Mouse (Mus musculus) MEL (cell line): ENCODE data around the gene Tbc1d10c. TPM values are rescaled to one million over a fixed set of nuclear protein-coding genes. Genes with fewer than 3 reads are reported as not detected.

Experiments used
- DNase-seq: peaks from one replicate; pipeline ENCODE4 v3.0.0; 2011; ENCODE audit warnings: low read depth, low spot score
- H3K27ac ChIP-seq: 2 replicates; pipeline ENCODE4 v1.5.1; 2012; ENCODE audit warnings: low read depth, mild to moderate bottlenecking, control low read depth, low read length, moderate library complexity; ENCODE audit not compliant: control insufficient read depth
- H3K27me3 ChIP-seq, 2 experiments: fragments of 150-350 bp in 1 of 2; sonication (generic) in 1 of 2; 2 replicates each; pipeline ENCODE4 v1.6.1; 2012; ENCODE audit warnings: low read length in 2 of 2, mild to moderate bottlenecking in 2 of 2, improper control_type of control experiment in 1 of 2, moderate library complexity in 1 of 2; ENCODE audit not compliant: insufficient read depth in 2 of 2, control insufficient read depth in 1 of 2
- H3K36me3 ChIP-seq, 2 experiments: 2 replicates each; pipeline ENCODE4 v1.6.1; 2012 to 2014; ENCODE audit warnings: low read length in 2 of 2, improper control_type of control experiment in 1 of 2, inconsistent platforms in 1 of 2, mild to moderate bottlenecking in 1 of 2; ENCODE audit not compliant: insufficient read depth in 2 of 2, control insufficient read depth in 1 of 2
- H3K4me1 ChIP-seq, 2 experiments: fragments of 150-350 bp in 1 of 2; sonication (generic) in 1 of 2; 2 replicates each; pipeline ENCODE4 v1.6.1; 2012; ENCODE audit warnings: low read length in 2 of 2, improper control_type of control experiment in 1 of 2, mild to moderate bottlenecking in 1 of 2; ENCODE audit not compliant: insufficient read depth in 2 of 2, control insufficient read depth in 1 of 2
- H3K4me3 ChIP-seq, 2 experiments: fragments of 150-350 bp in 1 of 2; sonication (generic) in 1 of 2; 2 replicates each; pipeline ENCODE4 v1.5.1; 2012; ENCODE audit warnings: low read depth in 2 of 2, low read length in 2 of 2, mild to moderate bottlenecking in 2 of 2, moderate library complexity in 2 of 2, control low read depth in 1 of 2, improper control_type of control experiment in 1 of 2; ENCODE audit not compliant: control insufficient read depth in 1 of 2, insufficient read depth in 1 of 2
- H3K79me2 ChIP-seq: 2 replicates; pipeline ENCODE4 v1.6.1; 2012; ENCODE audit warnings: mild to moderate bottlenecking, low read length, moderate library complexity; ENCODE audit not compliant: control insufficient read depth, poor library complexity, insufficient read depth
- H3K9ac ChIP-seq: 2 replicates; pipeline ENCODE4 v1.6.1; 2012; ENCODE audit warnings: low read depth, mild to moderate bottlenecking, control low read depth, low read length, moderate library complexity; ENCODE audit not compliant: control insufficient read depth, poor library complexity, severe bottlenecking
- H3K9me3 ChIP-seq: fragments of 150-350 bp; sonication (generic); replicated peaks from 2 replicates; pipeline ENCODE4 v1.6.1; 2012; ENCODE audit warnings: mild to moderate bottlenecking, low read length, improper control_type of control experiment, moderate library complexity; ENCODE audit not compliant: insufficient read depth
- BHLHE40 ChIP-seq: IDR thresholded peaks from 2 replicates; pipeline ENCODE4 v1.6.1; 2012; ENCODE audit warnings: low read depth, mild to moderate bottlenecking, inconsistent platforms, low read length, improper control_type of control experiment, borderline replicate concordance
- CHD1 ChIP-seq: IDR thresholded peaks from 2 replicates; pipeline ENCODE4 v1.6.1; 2012; ENCODE audit warnings: low read depth, mild to moderate bottlenecking, inconsistent platforms, low read length, improper control_type of control experiment
- ELF1 ChIP-seq: IDR thresholded peaks from 2 replicates; pipeline ENCODE4 v1.6.1; 2014; ENCODE audit warnings: low read depth, mild to moderate bottlenecking, inconsistent platforms, low read length, improper control_type of control experiment, moderate library complexity
- JUND ChIP-seq: IDR thresholded peaks from 2 replicates; pipeline ENCODE4 v1.6.1; 2011; ENCODE audit warnings: low read depth, mild to moderate bottlenecking, improper control_type of control experiment, low read length
- KAT2A ChIP-seq: conservative IDR thresholded peaks from 2 replicates; pipeline ENCODE4 v1.6.1; 2012; ENCODE audit warnings: low read depth, low read length, improper control_type of control experiment, inconsistent platforms
- MXI1 ChIP-seq: IDR thresholded peaks from 2 replicates; pipeline ENCODE4 v1.6.1; 2011; ENCODE audit warnings: mild to moderate bottlenecking, low read depth, low read length, improper control_type of control experiment
- MYC ChIP-seq: IDR thresholded peaks from 2 replicates; pipeline ENCODE4 v1.6.1; 2011; ENCODE audit warnings: low read depth, mild to moderate bottlenecking, low read length, improper control_type of control experiment, moderate library complexity
- NELFE ChIP-seq: IDR thresholded peaks from 2 replicates; pipeline ENCODE4 v1.6.1; 2011; ENCODE audit warnings: low read depth, low read length, improper control_type of control experiment
- NRF1 ChIP-seq: IDR thresholded peaks from 2 replicates; pipeline ENCODE4 v1.6.1; 2014; ENCODE audit warnings: low read depth, mild to moderate bottlenecking, inconsistent platforms, low read length, improper control_type of control experiment, moderate library complexity; ENCODE audit not compliant: poor library complexity, insufficient read depth, severe bottlenecking
- POLR2AphosphoS2 ChIP-seq: IDR thresholded peaks from 2 replicates; pipeline ENCODE4 v1.6.1; 2011; ENCODE audit warnings: low read length, improper control_type of control experiment
- RAD21 ChIP-seq: IDR thresholded peaks from 2 replicates; pipeline ENCODE4 v1.6.1; 2011; ENCODE audit warnings: mild to moderate bottlenecking, low read depth, low read length, improper control_type of control experiment
- SIN3A ChIP-seq: IDR thresholded peaks from 2 replicates; pipeline ENCODE4 v1.6.1; 2012; ENCODE audit warnings: low read length, improper control_type of control experiment, inconsistent platforms
- TAL1 ChIP-seq: IDR thresholded peaks from 2 replicates; pipeline ENCODE4 v1.6.1; 2012; ENCODE audit warnings: mild to moderate bottlenecking, inconsistent platforms, low read length, moderate library complexity, mixed read lengths
- TCF12 ChIP-seq: IDR thresholded peaks from 2 replicates; pipeline ENCODE4 v1.6.1; 2014; ENCODE audit warnings: low read depth, mild to moderate bottlenecking, inconsistent platforms, low read length, improper control_type of control experiment, moderate library complexity
- UBTF ChIP-seq: IDR thresholded peaks from 2 replicates; pipeline ENCODE4 v1.6.1; 2012; ENCODE audit warnings: low read depth, mild to moderate bottlenecking, inconsistent platforms, low read length, improper control_type of control experiment, moderate library complexity, borderline replicate concordance; ENCODE audit not compliant: insufficient read depth
- USF2 ChIP-seq, 2 experiments: IDR thresholded peaks; 2 replicates each; pipeline ENCODE4 v1.6.1; 2011 to 2012; ENCODE audit warnings: improper control_type of control experiment in 2 of 2, low read length in 2 of 2, borderline replicate concordance in 1 of 2, inconsistent platforms in 1 of 2, low read depth in 1 of 2, mild to moderate bottlenecking in 1 of 2; ENCODE audit not compliant: insufficient read depth in 1 of 2
- ZC3H11A ChIP-seq: IDR thresholded peaks from 2 replicates; pipeline ENCODE4 v1.6.1; 2012; ENCODE audit warnings: low read depth, mild to moderate bottlenecking, inconsistent platforms, low read length, improper control_type of control experiment
- ZKSCAN1 ChIP-seq: IDR thresholded peaks from 2 replicates; pipeline ENCODE4 v1.6.1; 2012; ENCODE audit warnings: low read depth, mild to moderate bottlenecking, inconsistent platforms, low read length, improper control_type of control experiment, moderate library complexity
- ZNF384 ChIP-seq: IDR thresholded peaks from 2 replicates; pipeline ENCODE4 v1.6.1; 2012; ENCODE audit warnings: low read depth, mild to moderate bottlenecking, inconsistent platforms, low read length, improper control_type of control experiment
- polyA plus RNA-seq, 2 experiments: library from polyadenylated mRNA; stranded (reverse) in 1 of 2; unstranded in 1 of 2; fragments of >175 nt in 1 of 2; fragments of >200 nt in 1 of 2; gene quantifications; 2 replicates each; pipeline versions ENCODE4 v1.2.1 to v1.2.4; 2012; ENCODE audit warnings: low replicate concordance in 2 of 2, low read depth in 1 of 2; ENCODE audit not compliant: insufficient read length in 2 of 2, insufficient read depth in 1 of 2, missing spikeins in 1 of 2
- total RNA-seq: library from RNA; depleted of rRNA; stranded (reverse); fragments of 300-350 nt; gene quantifications from 2 replicates; pipeline ENCODE4 v1.2.3, GENCODE M21; 2012

The Tbc1d10c gene
- total and polyA plus RNA-seq, 3 experiments: 14.0 to 15.5 TPM; not detected in 1

- TF ChIP-seq USF2 (IDR thresholded peaks at IDR 0.05; ENCODE audit: borderline replicate concordance in 1 of 2, insufficient read depth in 1 of 2, low read depth in 1 of 2, low read length in 2 of 2): no peak
- no peak for TF ChIP-seq ZKSCAN1
- no peak; the same call in 1 of the 2 replicates for TF ChIP-seq BHLHE40
- peak; percentile 30; the same call in 1 of the 2 replicates for TF ChIP-seq SIN3A
- TF ChIP-seq NRF1: no peak
- no peak for TF ChIP-seq MYC
- no peak for TF ChIP-seq UBTF
- TF ChIP-seq ZC3H11A: no peak
- TF ChIP-seq TCF12: 0 out of 2 replicates have a peak, but pooled peaks have one; percentile 26
- TF ChIP-seq NELFE: peak; percentile 56
- TF ChIP-seq POLR2AphosphoS2: no peak; the same call in 1 of the 2 replicates
- TF ChIP-seq MXI1: 0 out of 2 replicates have a peak, but pooled peaks have one; percentile 48
- TF ChIP-seq KAT2A: no peak
- TF ChIP-seq CHD1: no peak
- no peak for TF ChIP-seq JUND
- no peak for TF ChIP-seq RAD21
Observed at GRCm38 (mm10) chr19:4154437-4155222, 36.5 kb downstream of the Tbc1d10c start (continued).

- peak within 1 kb of the TSS in 1 of 2 experiments; percentile 47; a peak in 1 of 4 replicates for H3K4me3 ChIP-seq
Observed at GRCm38 (mm10) chr19:4153232-4153654, 37.8 kb downstream of the Tbc1d10c start, which contains the start of gene Ptprcap. TSS of gene Ptprcap (plus strand) at chr19:4153604.

More at GRCm38 (mm10) chr19:4153232-4153654, 37.8 kb downstream of the Tbc1d10c start, which contains the start of gene Ptprcap:
- TF ChIP-seq UBTF (no peak), ZNF384 (no peak), ZKSCAN1 (no peak), USF2 (IDR thresholded peaks at IDR 0.05; ENCODE audit: borderline replicate concordance in 1 of 2, insufficient read depth in 1 of 2, low read depth in 1 of 2, low read length in 2 of 2) (no peak), ELF1 (no peak), RAD21 (no peak), TAL1 (no peak), SIN3A (no peak)
- TF ChIP-seq, all 39 proteins: peak for 0
- Histone ChIP-seq H3K4me1 (peaks cover 4 to 16% of the 10 kb centered on the region in 2 experiments; a peak in 3 of 4 replicates), H3K36me3 (peaks cover 1 to 2% of the 10 kb centered on the region in 2 experiments; a peak in 2 of 4 replicates), H3K79me2 (peaks cover 15% of the 10 kb centered on the region), H3K27ac (peak within 1 kb of the TSS; percentile 43), H3K27me3 (no peaks in the 10 kb centered on the region), H3K9ac (no peak within 1 kb of the TSS), H3K9me3 (no peaks in the 10 kb centered on the region)
- DNase-seq: no peak
